Mouse (Mus musculus): ENCODE measurements around the gene Ssr1.

Gene Ssr1

DNA sequence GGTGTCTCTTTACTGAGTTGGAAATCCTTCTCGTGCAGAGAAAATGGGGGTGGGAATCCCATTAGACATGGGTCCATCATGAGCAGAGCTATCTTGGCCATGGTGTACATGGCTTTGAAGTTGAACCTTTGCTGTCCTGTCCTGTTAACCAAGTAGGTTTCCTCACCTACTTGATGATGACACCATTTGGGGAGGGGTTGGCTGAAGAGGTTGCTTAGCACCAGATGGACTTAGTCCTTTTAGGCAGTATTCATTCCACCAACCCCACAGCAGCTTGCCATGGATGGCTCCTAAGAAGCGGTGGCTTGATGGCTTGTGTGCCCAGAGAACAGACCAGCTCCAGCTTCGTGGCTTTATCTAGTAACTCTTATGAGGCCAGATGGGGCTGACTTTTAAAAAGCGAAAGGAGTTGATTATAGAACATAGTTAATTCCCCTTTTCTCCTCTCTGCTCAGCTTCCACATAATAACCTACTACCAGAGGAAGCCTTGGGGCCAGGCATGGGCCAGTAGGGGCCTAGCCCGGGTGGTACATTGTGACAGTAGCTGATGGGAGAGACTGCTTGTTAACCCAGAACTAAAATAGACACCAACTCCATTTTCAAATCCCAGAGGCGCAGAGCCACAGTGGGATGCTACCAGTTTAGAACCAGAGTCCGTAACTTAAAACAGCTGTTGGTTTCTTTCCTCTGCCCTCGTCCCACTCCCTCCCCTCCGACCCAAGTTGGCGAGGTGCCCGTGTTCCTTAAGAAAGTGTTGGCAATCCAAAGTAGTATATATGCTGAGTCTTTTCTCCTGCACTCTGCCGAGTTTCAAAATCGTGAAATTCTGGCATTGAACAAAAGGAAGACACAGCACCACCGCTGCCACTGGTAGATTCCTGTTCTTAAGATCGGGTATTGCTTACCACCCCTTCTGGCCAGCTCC lies 75.4 kb downstream of the Ssr1 start:
- DNase-seq (ENCODE audit: low read depth, low spot score): no peak

Data from ZHBTc4 (cell line).